Mouse (Mus musculus) heart, postnatal 0 days (tissue): ENCODE measurements around the gene Cmtm2a. TPM values are rescaled to one million over a fixed set of nuclear protein-coding genes. Genes with fewer than 3 reads are reported as not detected.

ENCODE experiments used
- ATAC-seq: fragments of 200-750 bp; cut with Nextera tagmentation; 2 replicates; pipeline ENCODE4 v1.8.0; 2017; ENCODE audit warnings: low read depth, moderate number of reproducible peaks, moderate library complexity; ENCODE audit not compliant: insufficient read depth
- DNase-seq: peaks from one replicate; pipeline ENCODE4 v3.0.0-alpha.2; 2016; ENCODE audit warnings: low spot score
- H3K27ac ChIP-seq: fragments of 300-500 bp; sonication (generic); 2 replicates; pipeline ENCODE4 v1.5.1; 2014; ENCODE audit warnings: low read depth, mild to moderate bottlenecking
- H3K27me3 ChIP-seq: fragments of 300-500 bp; sonication (generic); 2 replicates; pipeline ENCODE4 v1.6.1; 2014; ENCODE audit warnings: low read length, mixed read lengths; ENCODE audit not compliant: control insufficient read depth, insufficient read depth
- H3K36me3 ChIP-seq: fragments of 300-500 bp; sonication (generic); replicated peaks from 2 replicates; pipeline ENCODE4 v1.6.1; 2014; ENCODE audit warnings: low read length, mixed read lengths; ENCODE audit not compliant: control insufficient read depth, insufficient read depth
- H3K4me1 ChIP-seq: fragments of 300-500 bp; sonication (generic); 2 replicates; pipeline ENCODE4 v1.6.1; 2014; ENCODE audit warnings: antibody characterized with exemption; ENCODE audit not compliant: control insufficient read depth, insufficient read depth
- H3K4me2 ChIP-seq: fragments of 300-500 bp; sonication (generic); 2 replicates; pipeline ENCODE4 v1.6.1; 2014; ENCODE audit warnings: low read depth, mild to moderate bottlenecking, low read length, moderate library complexity
- H3K4me3 ChIP-seq: fragments of 300-500 bp; sonication (generic); 2 replicates; pipeline ENCODE4 v1.5.1; 2014; ENCODE audit warnings: low read depth, low read length
- H3K9ac ChIP-seq: fragments of 300-500 bp; sonication (generic); replicated peaks from 2 replicates; pipeline ENCODE4 v1.6.1; 2014; ENCODE audit warnings: low read depth, low read length, mixed read lengths
- H3K9me3 ChIP-seq: fragments of 300-500 bp; sonication (generic); replicated peaks from 2 replicates; pipeline ENCODE4 v1.6.1; 2016; ENCODE audit warnings: low read length; ENCODE audit not compliant: control insufficient read depth
- CTCF ChIP-seq: IDR thresholded peaks from 2 replicates; pipeline ENCODE4 v1.5.1; 2016; ENCODE audit warnings: antibody characterized with exemption, control low read depth, low read depth
- EP300 ChIP-seq: IDR thresholded peaks from 2 replicates; pipeline ENCODE4 v1.6.1; 2016; ENCODE audit warnings: antibody characterized with exemption, low read depth
- WGBS: fragments of 180-500 bp; shearing (Covaris S2); extraction: QIAGEN DNeasy Blood & Tissue Kit; methylation state at CpG from one replicate; pipeline ENCODE4 v1.1.7; 2014; 5-methylcytosine and 5-hydroxymethylcytosine counted together
- polyA plus RNA-seq: library from polyadenylated mRNA; unstranded; fragments of >200 nt; fragmentation: Nextera tagmentation; extraction: Ambion mirVana; gene quantifications from 2 replicates; pipeline ENCODE4 v1.2.1, GENCODE M21; 2015
- total RNA-seq: library from RNA; depleted of rRNA; stranded (reverse); fragments of >200 nt; gene quantifications from 2 replicates; pipeline ENCODE4 v1.2.3, GENCODE M21; 2014; ENCODE audit warnings: low replicate concordance; rRNA removed

The Cmtm2a gene
- total and polyA plus RNA-seq, 2 experiments from 2014 or later = not detected

DNA sequence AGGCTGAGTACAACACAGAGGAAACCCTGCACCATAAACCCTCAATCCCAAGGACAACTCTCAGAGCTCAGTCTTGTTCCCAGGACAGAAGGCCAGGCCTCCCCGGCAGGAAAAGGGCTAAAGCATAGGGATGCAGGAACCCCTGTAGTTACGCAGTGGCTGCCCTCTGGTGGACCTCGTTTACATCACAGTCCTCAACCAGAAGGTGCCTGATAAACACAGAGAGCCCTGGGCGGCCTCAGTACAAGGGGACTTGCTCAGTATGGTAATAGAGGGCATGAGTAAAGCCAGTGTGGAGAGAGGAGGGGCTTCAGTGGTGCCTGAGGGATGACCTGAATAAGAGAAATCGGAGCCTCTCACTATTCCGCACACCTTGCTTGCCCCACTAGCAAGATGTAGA, 58.4 kb downstream of the Cmtm2a start:
- TF ChIP-seq EP300 (no peak), CTCF (peak; percentile 54)
- 48% methylated on average over 6 of the region's 6 CpGs for WGBS
- DNase-seq (no peak), ATAC-seq (peak; percentile 36; the same call in 1 of the 2 replicates)
- Histone ChIP-seq H3K36me3 (peaks cover 66% of the 10 kb centered on the region), H3K9ac (no peak overlapping the region), H3K4me2 (no peak overlapping the region), H3K4me3 (no peak overlapping the region), H3K27ac (no peak overlapping the region), H3K4me1 (no peaks in the 10 kb centered on the region), H3K27me3 (no peaks in the 10 kb centered on the region), H3K9me3 (no peaks in the 10 kb centered on the region)

DNA sequence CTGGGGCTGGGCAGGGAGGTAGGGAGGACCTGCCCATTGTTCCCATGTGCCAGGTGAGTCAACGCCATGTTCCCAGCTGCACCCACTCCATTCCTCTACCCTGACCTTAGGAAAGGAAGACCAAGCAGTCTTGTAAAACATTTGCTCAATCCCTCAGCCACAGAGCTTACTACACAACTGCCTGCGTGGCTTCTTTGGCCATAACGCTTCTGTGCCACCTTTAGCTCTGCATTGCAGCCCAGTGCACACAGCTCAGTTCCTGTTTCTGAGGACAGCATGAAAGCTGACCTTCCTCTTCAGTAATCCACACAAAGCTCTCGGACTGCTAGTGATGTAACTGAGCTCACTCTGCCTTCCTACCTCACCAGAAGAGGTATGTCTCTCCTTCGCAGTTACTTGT, 60.1 kb downstream of the Cmtm2a start:
- H3K36me3 ChIP-seq = peaks cover 67% of the 10 kb centered on the region
- no peak for DNase-seq
- 92% methylated on average over 5 of the region's 5 CpGs for WGBS

DNA sequence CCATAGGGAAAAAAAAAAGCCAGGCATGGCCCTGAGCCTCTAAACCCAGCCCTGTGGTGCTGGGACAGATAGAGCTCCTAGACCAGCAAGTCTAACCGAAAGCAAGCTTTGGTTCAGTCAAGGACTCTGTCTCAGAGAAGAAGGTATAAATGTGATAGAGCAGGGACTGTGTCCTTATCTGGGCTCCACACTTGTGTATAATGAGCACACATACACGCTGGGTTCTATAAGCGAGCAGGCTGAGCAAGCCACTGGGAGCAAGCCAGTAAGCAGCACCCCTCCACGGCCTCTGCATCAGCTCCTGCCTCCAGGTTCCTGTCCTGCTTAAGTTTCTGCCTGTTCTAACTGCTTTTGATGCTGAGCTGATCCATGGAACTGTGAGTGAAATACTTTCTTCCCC, 60.9 kb downstream of the Cmtm2a start:
- no peaks in the 10 kb centered on the region for H3K9me3 ChIP-seq
- 91% methylated on average over 4 of the region's 4 CpGs for WGBS
- no peak overlapping the region for H3K27ac ChIP-seq
- H3K4me1 ChIP-seq = no peaks in the 10 kb centered on the region
- H3K9ac ChIP-seq = no peak overlapping the region
- H3K4me3 ChIP-seq = no peak overlapping the region
- no peak overlapping the region for H3K4me2 ChIP-seq
- DNase-seq = no peak
- TF ChIP-seq EP300 (no peak), CTCF (no peak)
- H3K27me3 ChIP-seq = no peaks in the 10 kb centered on the region
- ATAC-seq = no peak
- H3K36me3 ChIP-seq = peaks cover 67% of the 10 kb centered on the region

More for the DNA sequence above, 60.1 kb downstream of the Cmtm2a start:
- no peak overlapping the region for H3K4me3 ChIP-seq
- H3K9ac ChIP-seq = no peak overlapping the region
- ATAC-seq = no peak
- no peak overlapping the region for H3K4me2 ChIP-seq
- TF ChIP-seq EP300 (no peak), CTCF (no peak)
- H3K27ac ChIP-seq = no peak overlapping the region
- no peaks in the 10 kb centered on the region for H3K27me3 ChIP-seq
- no peaks in the 10 kb centered on the region for H3K9me3 ChIP-seq
- no peaks in the 10 kb centered on the region for H3K4me1 ChIP-seq

Other genes with a start within 250 kb of the Cmtm2a start
- gene Cdh5, start 191.6 kb downstream of the Cmtm2a start, total RNA-seq = 123 and 125 TPM in 2 replicates
- 39.5 and 42.6 TPM in 2 replicates for gene Cdh5, start 191.6 kb downstream of the Cmtm2a start, polyA plus RNA-seq
- gene Bean1, start 122.7 kb downstream of the Cmtm2a start, total RNA-seq = 3.8 and 3.9 TPM in 2 replicates
- 0.38 and 0.57 TPM in 2 replicates for gene Bean1, start 122.7 kb downstream of the Cmtm2a start, polyA plus RNA-seq
- gene Tk2, start 44.6 kb downstream of the Cmtm2a start, total RNA-seq = 6.3 and 10.7 TPM in 2 replicates
- 7.7 and 9.9 TPM in 2 replicates for gene Tk2, start 44.6 kb downstream of the Cmtm2a start, polyA plus RNA-seq
- gene Cklf, start 42.3 kb downstream of the Cmtm2a start, total RNA-seq = 1.7 and 11.5 TPM in 2 replicates
- gene Cklf, start 42.3 kb downstream of the Cmtm2a start, polyA plus RNA-seq = 13.3 and 15.0 TPM in 2 replicates
- gene Gm45711, start 16.9 kb upstream of the Cmtm2a start, total RNA-seq = not detected in 2 replicates
- gene Gm45711, start 16.9 kb upstream of the Cmtm2a start, polyA plus RNA-seq = not detected in 2 replicates
- not detected in 2 replicates for gene Cmtm1, start 17.0 kb upstream of the Cmtm2a start, total RNA-seq
- gene Cmtm1, start 17.0 kb upstream of the Cmtm2a start, polyA plus RNA-seq = not detected in 2 replicates
- gene Gm11020, start 28.4 kb upstream of the Cmtm2a start, total RNA-seq = not detected in 2 replicates
- gene Gm11020, start 28.4 kb upstream of the Cmtm2a start, polyA plus RNA-seq = not detected in 2 replicates
- not detected in 2 replicates for gene Cmtm2b, start 29.0 kb upstream of the Cmtm2a start, total RNA-seq
- not detected in 2 replicates for gene Cmtm2b, start 29.0 kb upstream of the Cmtm2a start, polyA plus RNA-seq
- gene Cmtm3, start 46.2 kb upstream of the Cmtm2a start, total RNA-seq = 22.3 and 29.0 TPM in 2 replicates
- 64.6 and 65.2 TPM in 2 replicates for gene Cmtm3, start 46.2 kb upstream of the Cmtm2a start, polyA plus RNA-seq
- 10.2 and 13.4 TPM in 2 replicates for gene Cmtm4, start 102.6 kb upstream of the Cmtm2a start, total RNA-seq
- 1.2 TPM in 2 replicates for gene Cmtm4, start 102.6 kb upstream of the Cmtm2a start, polyA plus RNA-seq
- 11.0 and 20.2 TPM in 2 replicates for gene Dync1li2, start 149.9 kb upstream of the Cmtm2a start, total RNA-seq
- 36.5 and 38.8 TPM in 2 replicates for gene Dync1li2, start 149.9 kb upstream of the Cmtm2a start, polyA plus RNA-seq
- gene Terb1, start 216.7 kb upstream of the Cmtm2a start, total RNA-seq = 0.15 TPM in 1 of 2 replicates, not detected in the other
- gene Terb1, start 216.7 kb upstream of the Cmtm2a start, polyA plus RNA-seq = 0.05 and 0.07 TPM in 2 replicates
- gene Nae1, start 241.5 kb upstream of the Cmtm2a start, total RNA-seq = 28.9 and 45.5 TPM in 2 replicates
- 66.3 and 66.6 TPM in 2 replicates for gene Nae1, start 241.5 kb upstream of the Cmtm2a start, polyA plus RNA-seq
- gene Car7, start 241.5 kb upstream of the Cmtm2a start, total RNA-seq = 0.99 and 2.3 TPM in 2 replicates
- gene Car7, start 241.5 kb upstream of the Cmtm2a start, polyA plus RNA-seq = 3.0 and 3.6 TPM in 2 replicates